Mouse (Mus musculus): ENCODE results near the gene Scand1.

DNA sequence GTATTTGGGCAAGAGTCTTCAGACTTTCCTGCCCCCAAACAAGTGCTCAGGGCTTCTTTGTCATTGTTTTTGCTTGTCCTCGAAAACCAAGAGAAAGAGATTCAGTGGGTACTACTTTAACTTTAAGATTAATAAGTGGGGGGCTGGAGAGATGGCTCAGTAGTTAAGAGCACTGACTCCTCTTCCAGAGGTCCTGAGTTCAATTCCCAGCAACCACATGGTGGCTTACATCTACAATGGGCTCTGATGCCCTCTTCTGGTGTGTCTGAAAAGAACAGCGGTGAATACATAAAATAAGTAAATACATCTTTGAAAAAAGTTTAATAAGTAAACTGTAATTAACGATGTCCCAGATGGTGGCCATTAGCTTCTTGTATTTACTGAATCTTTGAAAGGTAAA, 649 bp upstream of the Scand1 start:
- no peak for TF ChIP-seq CTCF (conservative IDR thresholded peaks at IDR 0.05; ENCODE audit: low read length)
- TF ChIP-seq POU5F1 (IDR thresholded peaks at IDR 0.05; ENCODE audit: borderline replicate concordance, low read length) = no peak
